Mouse (Mus musculus) hindlimb bud, embryonic 11.5 days (tissue): ENCODE data around the gene Haus6.

Source experiments
- DNase-seq: peaks from one replicate; pipeline ENCODE4 v3.0.0-alpha.2; 2012; ENCODE audit warnings: low read depth, low spot score; ENCODE audit errors: extremely low spot score

The Haus6 gene

DNA sequence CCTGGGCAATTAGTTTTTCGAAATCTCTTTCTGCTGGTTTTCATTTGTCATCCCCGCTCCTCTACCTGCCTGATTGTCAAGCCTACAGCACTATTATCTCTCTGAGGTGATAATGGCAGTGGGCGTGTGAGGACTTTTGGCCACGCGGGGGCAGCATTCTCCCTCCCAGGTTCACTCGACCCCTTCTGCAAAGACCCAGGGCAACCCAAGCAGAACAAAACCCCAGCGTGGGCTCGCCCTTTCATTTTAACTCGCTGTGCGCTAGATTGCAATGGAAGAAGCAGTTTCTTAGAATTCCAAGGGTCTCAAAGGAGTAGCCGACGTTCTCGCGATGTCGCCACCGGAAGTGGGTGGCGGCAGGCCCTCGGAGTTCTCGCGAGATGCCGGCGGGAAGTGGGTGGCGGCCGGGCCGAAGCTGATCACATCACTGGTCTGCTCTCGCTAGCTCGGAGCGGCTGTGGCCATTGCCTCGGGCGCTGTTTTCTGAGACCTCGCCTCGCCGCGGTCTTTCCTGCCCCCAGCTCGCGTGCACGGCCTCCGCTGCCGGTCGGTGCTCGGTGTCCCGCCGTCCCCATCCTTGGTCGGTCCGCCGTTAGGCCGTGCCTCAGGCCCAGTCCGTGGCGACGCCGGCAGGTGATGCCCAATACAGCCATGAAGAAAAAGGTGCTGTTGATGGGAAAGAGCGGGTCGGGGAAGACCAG lies 36.4 kb downstream of the Haus6 start, which contains the start of gene Rraga:
Gene Rraga, plus strand, starts transcription at position 386 of the 701 bp plus-strand sequence.
- DNase-seq = peak; percentile 76

- DNase-seq = no peak
These were observed 36.9 kb downstream of the Haus6 start for GRCm38 (mm10) chr4:86574939-86575282.

- DNase-seq = no peak
These were observed 50.8 kb downstream of the Haus6 start for GRCm38 (mm10) chr4:86561061-86561460.

DNA sequence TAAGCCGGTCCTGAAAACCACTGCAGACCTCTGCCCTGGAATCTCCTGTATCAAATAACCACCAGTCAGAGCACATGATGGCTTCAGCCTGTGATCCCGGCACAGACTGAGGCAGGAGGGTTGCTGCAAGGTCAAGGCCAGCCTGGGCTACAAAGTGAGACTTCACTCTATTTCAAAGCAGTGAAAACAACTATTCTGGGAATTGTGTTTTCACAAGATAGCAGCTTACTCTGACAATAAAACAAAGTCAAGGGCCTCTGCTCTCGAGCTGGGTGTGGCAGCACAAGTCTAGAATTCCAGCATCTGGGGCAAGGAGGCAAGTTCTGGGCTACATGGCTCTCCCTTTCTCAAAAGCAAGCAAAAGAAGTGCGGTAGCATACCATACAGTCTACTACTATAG lies 52.8 kb downstream of the Haus6 start:
- no peak for DNase-seq

- no peak for DNase-seq
These were observed 53.6 kb downstream of the Haus6 start, which contains the start of gene Saxo1 for GRCm38 (mm10) chr4:86558228-86558627. Saxo1 (minus strand) TSS chr4:86558328.

- DNase-seq = no peak
These were observed 54.5 kb downstream of the Haus6 start for GRCm38 (mm10) chr4:86557371-86557770.

DNA sequence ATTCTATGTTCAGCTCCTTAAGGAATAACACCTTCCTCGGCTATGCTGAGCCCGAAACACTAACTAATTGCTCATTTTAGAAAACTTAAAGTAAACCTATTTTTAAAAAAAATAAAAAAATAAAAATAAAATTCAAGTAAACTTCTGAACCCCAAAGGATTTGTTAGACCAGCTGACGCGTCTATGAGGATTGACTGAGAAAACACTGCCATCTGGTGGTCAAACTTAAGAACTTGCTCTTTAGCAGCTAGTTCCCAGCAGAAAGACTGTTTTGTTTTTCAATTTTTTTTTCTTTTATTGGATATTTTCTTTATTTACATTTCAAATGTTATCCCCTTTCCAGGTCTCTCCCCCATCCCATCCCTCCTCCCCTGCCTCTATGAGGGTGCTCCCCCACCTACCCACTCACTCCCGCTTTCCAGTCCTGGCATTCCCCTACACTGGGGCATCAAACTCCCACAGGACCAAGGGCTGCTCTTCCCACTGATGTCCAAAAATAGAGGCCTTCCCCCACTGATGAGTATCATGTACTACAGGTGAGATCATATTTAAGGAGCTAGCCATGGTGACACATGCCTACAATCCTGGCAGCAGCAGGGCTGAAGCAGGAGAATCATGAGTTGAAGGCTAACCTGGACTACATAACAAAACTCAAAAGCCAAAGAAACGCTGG lies 56.7 kb downstream of the Haus6 start:
- no peak for DNase-seq

DNA sequence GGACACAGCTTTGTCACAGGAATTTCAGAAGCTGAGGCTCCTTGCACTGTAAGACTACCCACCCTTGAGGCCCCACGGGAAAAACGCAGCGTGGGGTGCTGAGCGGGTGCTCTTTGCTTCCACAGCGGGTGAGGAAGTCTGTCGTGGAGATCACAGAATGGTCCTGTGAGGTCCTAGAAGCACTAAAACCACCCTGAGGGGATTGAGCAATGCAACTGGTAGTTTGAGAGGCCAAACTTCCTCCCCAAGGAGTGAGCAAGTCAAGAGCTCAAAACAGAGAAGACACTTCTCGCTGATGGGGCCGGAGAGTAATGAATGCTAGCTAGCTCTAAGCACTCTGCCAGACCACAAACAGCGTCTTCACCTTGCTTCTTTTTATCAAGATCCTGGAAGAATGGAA lies 63.5 kb downstream of the Haus6 start:
- no peak for DNase-seq

GRCm38 (mm10) chr4:86545615-86546014 lies 66.2 kb downstream of the Haus6 start:
- DNase-seq = no peak

GRCm38 (mm10) chr4:86543999-86544398 lies 67.9 kb downstream of the Haus6 start:
- DNase-seq = no peak

DNA sequence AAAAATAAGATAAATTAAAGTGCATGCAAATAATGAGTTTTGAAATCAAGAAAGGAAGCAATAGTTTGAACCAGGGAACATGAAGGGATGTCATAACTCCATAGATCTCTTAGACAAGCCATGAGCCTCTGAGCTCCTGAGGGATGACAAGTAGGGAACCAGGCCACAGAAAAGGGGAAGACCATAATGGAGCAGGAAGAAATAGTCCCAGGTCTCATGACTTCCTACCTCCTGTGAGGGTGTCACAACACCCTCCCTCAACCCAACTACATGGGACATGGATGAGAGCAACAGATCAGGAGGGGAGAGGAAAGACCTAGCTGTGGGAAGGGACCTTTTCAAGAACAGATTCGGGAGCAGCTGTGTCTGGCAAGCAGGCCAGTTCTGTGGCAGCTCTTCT lies 70.3 kb downstream of the Haus6 start:
- no peak for DNase-seq

DNA sequence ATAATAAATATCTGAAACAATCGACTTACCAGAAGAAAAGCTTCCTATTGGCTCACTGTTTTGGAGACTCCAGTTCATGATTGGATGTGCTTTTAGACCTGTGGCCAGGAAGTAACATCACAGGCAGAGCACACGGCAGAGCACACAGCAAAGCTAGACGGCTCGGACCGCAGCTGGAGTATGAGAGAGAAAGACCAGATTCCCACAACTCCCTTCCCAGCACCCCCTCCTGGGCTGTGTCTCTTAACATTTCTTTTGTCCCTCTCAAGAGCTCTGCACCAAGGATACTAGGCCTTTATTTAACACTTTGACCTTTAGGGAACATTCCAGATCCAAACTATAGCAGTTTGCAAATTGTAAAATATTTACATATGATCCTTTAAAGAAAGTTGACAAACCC lies 72.9 kb downstream of the Haus6 start:
- DNase-seq = no peak

DNA sequence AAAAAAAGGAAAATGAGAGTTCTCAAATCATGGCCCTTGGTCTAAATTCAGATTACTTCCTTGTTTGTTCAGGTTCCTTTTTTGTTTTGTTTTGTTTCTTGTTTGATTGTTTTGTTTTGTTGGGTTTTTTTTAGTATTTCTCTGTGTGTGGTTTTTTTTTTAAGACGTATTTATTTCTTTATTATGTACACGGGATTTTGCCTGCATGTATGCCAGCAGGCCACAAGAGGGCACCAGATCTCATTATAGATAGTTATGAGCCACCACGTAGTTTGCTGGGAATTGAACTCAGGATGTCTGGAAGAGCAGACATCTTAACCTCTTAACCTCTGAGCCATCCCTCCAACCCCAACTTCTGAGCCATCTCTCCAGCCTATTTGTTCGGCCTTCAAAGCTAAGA lies 73.9 kb downstream of the Haus6 start:
- no peak for DNase-seq

- no peak for DNase-seq
These were observed 77.8 kb downstream of the Haus6 start for GRCm38 (mm10) chr4:86534091-86534481.

DNA sequence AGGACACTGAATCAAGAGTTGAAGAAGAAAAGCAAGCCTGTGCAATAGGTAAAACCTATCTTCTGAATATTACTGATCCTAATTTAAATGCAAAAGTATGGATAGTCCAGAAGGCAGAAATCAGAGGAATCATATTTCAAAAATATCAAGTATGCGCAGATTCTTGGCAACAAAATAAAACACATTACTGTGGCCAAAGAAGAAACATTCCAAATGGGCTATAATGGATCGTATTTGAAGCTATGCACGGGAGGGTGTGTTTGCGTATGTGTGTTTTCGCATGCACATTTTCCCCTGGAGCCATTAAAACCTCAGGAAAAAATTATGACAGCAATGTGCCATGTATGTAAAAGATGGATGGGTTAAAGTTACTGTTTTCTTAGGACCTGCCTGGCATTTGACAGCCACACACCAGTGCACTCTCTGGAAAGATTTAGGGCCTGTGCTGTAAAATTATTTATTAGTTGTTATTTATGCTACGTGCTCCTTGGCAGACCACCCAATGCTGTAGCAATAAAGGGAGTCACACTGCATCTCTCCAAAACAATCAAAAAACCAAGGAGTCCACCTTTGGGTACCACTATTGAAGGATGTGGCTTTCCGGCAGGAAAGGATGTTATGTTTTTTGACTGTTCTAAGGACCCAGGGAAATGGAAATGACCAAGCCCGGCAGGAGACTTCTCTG lies 78.3 kb downstream of the Haus6 start:
- no peak for DNase-seq

GRCm38 (mm10) chr4:86529161-86529560 lies 82.7 kb downstream of the Haus6 start:
- DNase-seq = no peak
